ENCODE assay signal across 8 mouse cellular contexts in the genomic region with DNA sequence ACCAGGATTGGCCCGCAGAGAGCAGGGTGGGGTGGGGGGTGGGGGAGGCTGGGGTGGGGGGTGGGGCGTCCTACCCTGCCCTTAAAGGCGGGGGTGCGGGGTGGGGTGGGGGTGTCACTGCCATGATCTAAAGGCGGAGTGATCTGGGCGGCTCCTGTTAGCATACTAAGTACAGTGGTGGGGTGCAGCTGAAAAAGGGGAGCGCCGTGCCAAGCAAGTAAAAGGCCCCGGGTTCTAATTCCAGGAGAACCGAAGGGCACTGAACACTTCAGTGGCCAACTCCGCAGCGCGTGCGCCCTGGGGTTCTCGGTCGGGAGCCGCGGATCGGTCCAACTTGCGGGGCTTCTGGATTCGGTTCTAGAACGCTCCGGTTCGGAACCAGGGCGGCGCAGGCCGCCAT. TPM values are rescaled to one million over a fixed set of nuclear protein-coding genes. Genes with fewer than 3 reads are reported as not detected.
DNase-seq lines count a peak whose midpoint lies in the region; ATAC-seq and TF ChIP-seq lines count a peak whose summit lies in the region.

No protein-coding gene starts in this region.

- no peak for TF ChIP-seq CTCF in lung, embryonic 14.5 days (IDR thresholded peaks at IDR 0.05; ENCODE audit: low read depth)
- TF ChIP-seq CTCF in cortical plate, adult 2 months (IDR thresholded peaks at IDR 0.05; ENCODE audit: extremely low read depth, insufficient read depth, low read length) = no peak

- H3K36me3 ChIP-seq in lung, embryonic 14.5 days (ENCODE audit: insufficient read depth) = no peaks in the 10 kb centered on the region
- no peaks in the 10 kb centered on the region for H3K36me3 ChIP-seq in intestine, embryonic 15.5 days
- peaks cover 13% of the 10 kb centered on the region for H3K36me3 ChIP-seq in neural tube, embryonic 12.5 days

- peak overlapping the region; percentile 88 for H3K27ac ChIP-seq in lung, embryonic 14.5 days (ENCODE audit: low read depth)
- H3K27ac ChIP-seq in cortical plate, adult 2 months (ENCODE audit: insufficient read depth, low read length) = no peak overlapping the region
- peak overlapping the region; percentile 83 for H3K27ac ChIP-seq in intestine, embryonic 15.5 days
- H3K27ac ChIP-seq in neural tube, embryonic 12.5 days = no peak overlapping the region

- ATAC-seq in lung, embryonic 14.5 days (ENCODE audit: insufficient read depth) = peak; percentile 51; the same call in 1 of the 2 replicates
- ATAC-seq in intestine, embryonic 15.5 days = peak; percentile 68
- peak; percentile 64 for ATAC-seq in neural tube, embryonic 12.5 days (ENCODE audit: low FRiP score, low read depth)

- H3K4me3 ChIP-seq in lung, embryonic 14.5 days (ENCODE audit: low read depth, low read length) = peak overlapping the region; percentile 58
- H3K4me3 ChIP-seq in cortical plate, adult 2 months (ENCODE audit: insufficient read depth, low read length) = peak overlapping the region; percentile 4; the same call in 1 of the 2 replicates
- H3K4me3 ChIP-seq in intestine, embryonic 15.5 days (replicated peaks) = peak overlapping the region; percentile 63
- peak overlapping the region; percentile 45 for H3K4me3 ChIP-seq in neural tube, embryonic 12.5 days

- under 1% methylated on average over 27 of the region's 27 CpGs for WGBS in lung, embryonic 14.5 days
- 2% methylated on average over 26 of the region's 27 CpGs for WGBS in intestine, embryonic 15.5 days
- WGBS in neural tube, embryonic 12.5 days = under 1% methylated on average over 26 of the region's 27 CpGs

- DNase-seq in lung, embryonic 14.5 days = no peak
- DNase-seq in lung, postnatal 25 days (ENCODE audit: low spot score) = no peak
- no peak for DNase-seq in spleen, postnatal 4 days (ENCODE audit: low spot score in 2 of 2)
- no peak for DNase-seq in gastrocnemius, adult 18-20 months (ENCODE audit: low spot score)
- no peak for DNase-seq in ovary, postnatal 36 days (ENCODE audit: low spot score)

- no peaks in the 10 kb centered on the region for H3K9me3 ChIP-seq in lung, embryonic 14.5 days (ENCODE audit: low read depth, low read length)
- H3K9me3 ChIP-seq in intestine, embryonic 15.5 days = no peaks in the 10 kb centered on the region
- H3K9me3 ChIP-seq in neural tube, embryonic 12.5 days = no peaks in the 10 kb centered on the region

- H3K27me3 ChIP-seq in lung, embryonic 14.5 days (ENCODE audit: insufficient read depth, low read length) = no peaks in the 10 kb centered on the region
- H3K27me3 ChIP-seq in intestine, embryonic 15.5 days (replicated peaks) = no peaks in the 10 kb centered on the region
- H3K27me3 ChIP-seq in neural tube, embryonic 12.5 days (replicated peaks) = no peaks in the 10 kb centered on the region

- H3K4me2 ChIP-seq in lung, embryonic 14.5 days = peak overlapping the region; percentile 98
- peak overlapping the region; percentile 99 for H3K4me2 ChIP-seq in intestine, embryonic 15.5 days (replicated peaks)
- peak overlapping the region; percentile 96 for H3K4me2 ChIP-seq in neural tube, embryonic 12.5 days (replicated peaks)

- no peak for TF ChIP-seq POLR2A in cortical plate, adult 2 months (IDR thresholded peaks at IDR 0.05; ENCODE audit: extremely low read depth, insufficient read depth, low read length)

- peak overlapping the region; percentile 83 for H3K9ac ChIP-seq in lung, embryonic 14.5 days
- peak overlapping the region; percentile 82 for H3K9ac ChIP-seq in intestine, embryonic 15.5 days
- H3K9ac ChIP-seq in neural tube, embryonic 12.5 days = peak overlapping the region; percentile 56

- H3K4me1 ChIP-seq in lung, embryonic 14.5 days (ENCODE audit: insufficient read depth) = 0 out of 2 replicates have a peak, but pooled peaks cover 3% of the 10 kb centered on the region
- no peaks in the 10 kb centered on the region for H3K4me1 ChIP-seq in cortical plate, adult 2 months (ENCODE audit: control insufficient read depth, insufficient read depth, low read length)
- 0 out of 2 replicates have a peak, but pooled peaks cover 2% of the 10 kb centered on the region for H3K4me1 ChIP-seq in intestine, embryonic 15.5 days (replicated peaks)
- H3K4me1 ChIP-seq in neural tube, embryonic 12.5 days = peaks cover 7% of the 10 kb centered on the region; the same call in 1 of the 2 replicates

RNA-seq across cellular contexts. Expression of a gene that starts 0.4 kb away (rescaled TPM):
- polyA plus RNA-seq in lung, embryonic 14.5 days (2014; fragmentation: Nextera tagmentation; extraction: Ambion mirVana) = 15.4 and 16.9 TPM in 2 replicates
- polyA plus RNA-seq in cortical plate, adult 2 months (2012; rRNA removed) = 0.79 and 0.94 TPM in 2 replicates
- polyA plus RNA-seq in intestine, embryonic 15.5 days (2015; fragmentation: Nextera tagmentation; extraction: Ambion mirVana) = 10.6 and 12.0 TPM in 2 replicates
- polyA plus RNA-seq in neural tube, embryonic 12.5 days (2016; fragmentation: Nextera tagmentation; extraction: Ambion mirVana) = 5.5 and 6.2 TPM in 2 replicates
- total RNA-seq in gastrocnemius, adult 18-20 months (2021) = 1 to 10 TPM in 1 of 2 experiments, under 1 TPM in 1; 0.80 to 1.2 TPM

RNA-seq across cellular contexts. Expression of a gene that starts 18.8 kb away (rescaled TPM):
- polyA plus RNA-seq in lung, embryonic 14.5 days (2014; fragmentation: Nextera tagmentation; extraction: Ambion mirVana) = 1.2 and 1.6 TPM in 2 replicates
- not detected in 2 replicates for polyA plus RNA-seq in cortical plate, adult 2 months (2012; rRNA removed)
- polyA plus RNA-seq in intestine, embryonic 15.5 days (2015; fragmentation: Nextera tagmentation; extraction: Ambion mirVana) = 1.2 TPM in 2 replicates
- polyA plus RNA-seq in neural tube, embryonic 12.5 days (2016; fragmentation: Nextera tagmentation; extraction: Ambion mirVana) = 2.2 and 2.6 TPM in 2 replicates
- total RNA-seq in gastrocnemius, adult 18-20 months (2021) = not detected

Comparison
In these comparisons a context has a peak if more than half of its experiments do, and no peak if none do; other contexts are left out.
1. H3K27ac ChIP-seq: peak in lung, embryonic 14.5 days (single experiment) and intestine, embryonic 15.5 days (single experiment); none in cortical plate, adult 2 months (single experiment) and neural tube, embryonic 12.5 days (single experiment).
2. H3K4me3 ChIP-seq: peak in every context shown above with its lines; median percentile 63 in intestine, embryonic 15.5 days; 58 in lung, embryonic 14.5 days; 45 in neural tube, embryonic 12.5 days; 4 in cortical plate, adult 2 months.
3. Peak in every context shown above with its lines, with median percentiles within 50 percentile points of each other: ATAC-seq, H3K4me2 ChIP-seq and H3K9ac ChIP-seq.